Mouse (Mus musculus) cerebellum, postnatal 25 days (tissue): ENCODE measurements around the gene Becn1.
"Not testable (repeated sequence)": the region's sequence is repeated elsewhere in the genome, so short reads cannot be mapped to it uniquely, and the experiment has no call there.

Experiments used
- DNase-seq, 2 experiments: peaks; one replicate each; pipeline ENCODE4 v3.0.0; 2021; ENCODE audit warnings: mixed read lengths in 2 of 2

Gene Becn1

DNA sequence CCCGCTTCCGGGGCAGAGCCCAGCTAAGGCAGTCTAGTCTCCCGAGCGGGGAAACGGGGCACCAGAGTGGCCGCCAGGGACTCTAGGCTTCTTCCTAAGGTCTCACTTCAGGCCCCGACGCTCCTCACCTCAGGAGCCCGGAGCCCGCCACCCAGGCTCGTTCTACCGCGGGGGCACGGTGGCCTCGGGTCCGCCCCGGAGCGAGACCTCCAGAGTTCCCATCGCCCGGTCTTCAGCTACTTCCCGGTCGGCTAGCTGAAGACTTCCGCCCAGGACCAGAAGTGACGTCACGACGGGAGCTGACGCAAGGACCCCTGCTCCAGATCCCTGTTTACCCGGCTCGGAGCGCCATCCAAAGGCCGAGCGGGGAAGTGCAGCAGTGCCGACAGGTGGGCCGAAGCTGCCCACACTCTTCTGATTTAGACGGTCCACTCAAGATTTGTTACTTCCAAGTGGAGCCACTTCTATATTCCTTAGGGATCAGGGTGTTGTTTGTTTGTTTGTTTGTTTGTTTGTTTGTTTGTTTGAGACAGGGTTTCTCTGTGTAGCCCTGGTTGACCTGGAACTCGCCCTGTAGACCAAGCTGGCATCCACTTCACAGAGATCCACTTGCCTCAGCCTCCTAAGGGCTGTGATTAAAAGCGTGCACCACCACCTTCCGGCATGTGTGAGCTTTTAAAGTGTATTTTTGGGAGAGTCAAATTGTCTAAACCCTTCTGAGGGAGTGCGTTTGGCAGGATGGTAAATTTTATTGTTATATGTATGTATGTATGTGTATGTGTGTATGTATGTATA, at the start of gene Becn1:
Gene Becn1, minus strand, starts transcription at position 283 of the 795 bp plus-strand sequence.
- peak; percentile 97 to 100 for DNase-seq

DNA sequence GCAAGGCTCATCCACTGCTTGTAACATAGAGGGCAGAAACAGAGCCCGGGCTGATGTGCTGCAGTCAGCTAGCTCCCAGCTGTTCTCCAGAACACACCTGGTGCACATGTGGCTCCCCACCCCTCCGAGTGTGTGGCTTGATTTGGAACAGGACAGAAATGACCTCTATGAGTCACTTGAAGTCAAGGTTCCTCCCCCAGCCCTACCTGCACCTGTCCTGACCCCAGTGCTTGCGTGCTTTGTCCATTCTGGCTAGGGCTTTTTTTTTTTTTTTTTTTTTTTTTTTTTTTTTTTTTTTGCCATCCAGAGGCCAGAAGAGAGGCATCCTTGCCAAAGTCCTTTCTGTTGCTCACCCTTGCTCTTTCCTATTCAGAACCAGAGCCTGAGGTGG, 49.6 kb upstream of the Becn1 start:
- no peak for DNase-seq

DNA sequence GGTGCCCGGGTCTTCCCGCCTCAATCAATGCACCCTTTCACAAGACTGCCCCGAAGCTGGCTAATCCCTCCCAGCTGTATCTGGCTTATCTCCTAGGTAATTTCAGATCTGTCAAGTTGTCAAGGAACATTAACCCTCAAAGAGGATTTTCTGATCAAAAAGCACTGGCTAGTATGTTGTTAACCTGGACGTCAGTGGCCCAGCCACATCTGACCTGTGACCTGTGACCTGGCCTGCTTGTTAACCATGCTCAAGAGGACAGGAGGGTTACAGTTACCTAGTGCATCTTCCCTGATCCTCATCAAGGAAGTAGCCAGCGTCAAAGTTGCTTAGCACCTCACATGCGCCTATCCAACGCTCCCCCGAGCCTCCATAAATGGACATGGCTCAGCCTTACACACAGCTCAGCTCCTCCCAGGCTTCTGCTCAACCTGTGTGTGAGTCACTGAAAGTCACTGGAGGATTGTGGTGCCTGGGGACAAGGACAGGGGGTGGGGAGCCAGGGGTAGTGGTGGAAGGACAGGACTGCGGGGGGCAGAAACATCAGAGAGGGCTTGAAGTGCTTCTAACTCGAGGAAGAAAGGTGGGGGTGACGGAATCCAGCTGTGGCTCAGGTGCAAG, 49.1 kb upstream of the Becn1 start:
- DNase-seq: no peak

DNA sequence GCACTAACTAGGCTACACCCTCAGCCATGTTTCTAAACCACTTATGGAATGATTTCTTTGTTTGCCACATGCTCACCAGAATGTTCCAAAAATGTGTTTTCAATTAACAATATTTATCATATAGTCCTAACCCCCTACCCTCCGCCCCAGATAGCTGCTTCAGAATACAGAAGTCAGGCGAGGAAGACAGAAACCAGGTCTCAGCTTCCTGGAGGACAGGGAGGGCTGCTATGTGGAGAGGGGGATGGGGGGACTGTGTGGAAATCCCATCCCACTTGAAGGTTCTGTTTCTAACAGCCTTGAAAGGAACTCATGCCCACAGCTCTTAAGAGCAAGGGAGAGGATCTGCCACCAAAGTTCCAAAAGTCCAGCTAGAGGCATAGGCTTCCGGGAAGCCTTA, 47.1 kb upstream of the Becn1 start:
- no peak for DNase-seq

DNA sequence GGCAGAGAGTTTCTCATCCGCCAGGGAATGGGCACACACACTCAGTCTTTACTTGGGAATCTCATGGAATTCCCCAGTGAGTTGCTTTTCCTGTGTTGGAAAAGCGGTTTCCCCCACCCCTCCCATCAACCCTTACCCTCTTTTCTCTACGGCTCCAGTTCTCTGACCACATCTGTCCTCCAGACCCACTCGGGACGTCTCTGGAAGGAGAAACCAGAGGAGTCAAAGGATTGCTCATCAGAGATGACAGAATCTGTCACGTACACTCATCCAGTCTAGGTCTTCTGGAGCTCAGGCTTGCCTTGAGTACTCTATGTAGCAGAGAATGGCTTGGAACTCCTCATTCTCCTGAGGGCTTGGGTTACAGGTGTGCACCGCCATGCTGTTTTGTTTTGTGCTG, 46.7 kb upstream of the Becn1 start:
- no peak for DNase-seq

DNA sequence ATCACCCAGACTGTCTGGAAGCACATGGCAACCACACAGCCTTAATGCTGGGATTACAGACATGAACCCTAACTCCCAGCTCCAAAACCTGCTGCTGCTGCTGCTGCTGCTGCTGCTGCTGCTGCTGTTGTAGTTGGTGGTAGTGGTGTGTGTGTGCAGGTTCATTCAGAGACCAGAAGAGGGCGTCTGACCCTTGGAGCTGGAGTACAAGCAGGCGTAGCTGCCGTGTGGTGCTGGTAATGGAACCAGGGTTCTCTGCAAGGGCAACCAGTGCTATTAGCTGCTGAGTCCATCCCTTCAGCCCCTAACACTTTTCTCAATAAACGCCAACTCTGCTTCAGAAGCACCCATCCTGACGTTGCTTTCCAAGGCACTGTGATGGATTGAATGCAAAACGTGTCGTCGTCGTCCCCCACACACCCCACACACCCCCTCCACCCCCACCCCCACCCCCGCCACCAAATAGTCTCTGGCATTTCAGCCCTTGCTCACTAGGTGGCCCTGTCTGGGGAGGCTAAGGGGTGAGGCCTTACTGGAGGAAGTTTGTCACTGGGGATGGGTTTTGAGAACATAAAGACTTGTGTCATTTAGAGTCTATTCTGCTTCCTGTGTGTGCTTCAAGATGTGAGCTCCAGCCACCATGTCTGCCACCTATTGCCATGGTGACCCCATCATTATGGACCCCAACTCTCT, 45.1 kb upstream of the Becn1 start:
- DNase-seq: no peak

DNA sequence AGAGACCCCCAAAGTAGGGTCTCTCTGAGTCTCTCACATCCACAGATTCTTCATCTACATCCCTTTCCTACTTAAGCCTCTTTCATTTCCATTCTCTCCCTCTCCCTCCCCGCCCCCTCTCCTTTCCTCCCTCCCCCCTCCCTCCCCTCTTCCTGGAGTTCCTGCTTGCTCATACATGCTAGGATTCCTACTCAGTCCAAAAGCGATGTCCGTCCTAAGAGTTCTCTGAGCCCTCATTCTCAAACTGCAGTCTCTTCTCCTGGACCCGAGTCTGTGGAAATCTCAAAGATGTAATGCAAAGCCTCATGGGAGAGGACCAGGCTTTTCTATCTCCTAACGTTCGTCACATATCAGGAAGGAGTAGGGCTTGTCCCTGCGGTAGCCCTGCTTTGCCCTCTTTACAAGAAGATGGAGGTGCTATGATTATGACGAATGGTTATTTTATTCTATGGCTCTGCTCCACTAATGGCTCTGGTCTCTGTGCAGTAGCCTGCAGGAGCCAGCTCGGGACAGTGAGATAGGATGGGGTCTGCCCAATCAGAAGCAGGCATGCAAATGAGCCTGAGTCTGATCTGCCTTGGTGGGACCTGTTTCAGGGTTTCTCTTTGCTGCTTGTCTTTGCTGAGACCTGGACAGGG, 36.2 kb upstream of the Becn1 start:
- DNase-seq: peak; percentile 47 to 53

DNA sequence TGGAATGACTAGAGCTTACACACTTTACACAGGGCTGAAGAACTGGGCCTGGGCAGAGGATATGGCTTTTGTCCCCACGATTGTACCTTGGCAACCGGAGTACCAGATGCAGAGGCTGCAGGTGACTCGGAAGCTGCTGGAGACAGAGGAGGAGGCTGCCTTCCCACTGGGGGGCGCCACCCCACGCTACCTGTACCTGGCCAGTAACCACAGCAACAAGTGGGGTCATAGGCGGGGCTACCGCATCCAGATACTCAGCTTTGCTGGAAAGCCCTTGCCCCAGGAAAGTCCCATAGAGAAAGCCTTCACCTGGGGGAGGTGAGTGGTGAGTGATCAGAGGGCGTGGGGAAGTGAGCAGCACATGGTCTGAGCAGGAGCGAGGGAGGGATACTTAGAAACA, 33.6 kb upstream of the Becn1 start:
- DNase-seq: no peak

DNA sequence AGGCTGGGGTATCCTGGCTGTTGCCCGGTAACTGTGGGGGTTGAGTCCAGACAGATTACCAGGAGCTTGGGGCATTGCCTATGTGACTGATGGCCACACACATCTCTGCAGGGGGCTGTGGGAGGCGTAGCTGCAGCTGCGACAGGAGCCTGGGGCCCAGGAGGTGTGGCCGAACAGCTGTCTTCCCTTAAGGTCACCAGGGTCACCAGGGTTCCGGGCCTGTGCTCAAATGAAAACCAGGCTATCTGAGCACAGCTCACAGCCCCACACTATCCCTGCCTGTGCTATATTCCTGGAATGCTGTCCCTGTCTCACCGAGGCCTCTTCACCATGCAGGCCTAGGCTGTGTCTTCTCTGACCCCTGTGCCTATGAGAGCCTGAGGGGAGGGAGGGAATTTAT, 32.4 kb upstream of the Becn1 start:
- DNase-seq: no peak

DNA sequence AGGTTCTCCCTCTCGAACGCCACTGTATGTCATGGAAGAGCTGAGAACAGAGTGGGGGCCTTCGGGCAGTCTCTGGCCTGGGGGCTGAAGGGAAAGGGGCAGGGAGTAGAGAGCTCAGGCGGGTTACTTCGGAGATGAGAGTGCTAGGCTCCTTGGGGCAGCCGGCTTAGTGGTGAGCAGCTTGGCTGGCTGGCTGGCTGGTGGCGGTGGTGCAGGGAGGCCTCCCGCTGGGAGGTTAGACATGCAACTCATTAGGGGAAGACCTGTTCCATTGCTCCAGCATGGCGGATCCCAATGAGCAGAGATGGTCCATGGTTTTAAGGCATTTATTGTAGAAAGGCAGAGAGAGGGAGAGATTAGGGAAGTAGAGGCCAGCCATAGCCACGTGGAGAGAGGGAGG, 31.9 kb upstream of the Becn1 start:
- DNase-seq: no peak

DNA sequence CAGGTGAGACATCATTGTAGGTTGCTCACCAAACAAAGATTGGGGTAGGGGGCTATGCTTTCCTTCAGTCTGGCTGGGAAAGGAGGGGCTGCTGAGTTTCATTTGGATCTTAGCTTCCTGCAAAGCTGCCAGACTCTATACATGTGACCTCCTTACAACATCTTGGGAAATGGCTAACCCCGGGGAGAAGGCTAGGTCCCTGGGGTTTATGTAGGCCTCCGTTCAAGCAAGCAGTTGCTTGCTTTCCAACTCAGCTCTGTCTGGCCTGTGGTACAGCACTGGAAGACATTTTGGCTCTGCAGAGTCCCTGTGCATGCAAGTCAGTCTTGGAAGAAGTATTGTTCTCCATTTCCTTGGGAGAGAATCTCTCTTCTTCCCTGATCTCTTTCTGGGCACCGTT, 30.5 kb upstream of the Becn1 start:
- DNase-seq: no peak

DNA sequence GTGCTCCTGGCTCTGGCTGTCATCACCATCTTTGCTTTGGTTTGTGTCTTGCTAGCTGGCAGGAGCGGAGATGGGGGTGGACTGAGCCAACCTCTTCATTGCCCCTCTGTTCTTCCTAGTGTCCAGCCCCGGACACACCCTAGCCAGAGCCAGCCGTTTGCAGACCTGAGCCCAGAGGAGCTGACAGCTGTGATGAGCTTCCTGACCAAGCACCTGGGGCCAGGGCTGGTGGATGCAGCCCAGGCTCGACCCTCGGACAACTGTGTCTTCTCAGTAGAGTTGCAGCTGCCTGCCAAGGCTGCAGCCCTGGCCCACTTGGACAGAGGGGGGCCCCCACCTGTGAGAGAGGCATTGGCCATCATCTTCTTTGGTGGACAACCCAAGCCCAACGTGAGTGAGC, 28.9 kb upstream of the Becn1 start:
- not testable (repeated sequence) for DNase-seq

DNA sequence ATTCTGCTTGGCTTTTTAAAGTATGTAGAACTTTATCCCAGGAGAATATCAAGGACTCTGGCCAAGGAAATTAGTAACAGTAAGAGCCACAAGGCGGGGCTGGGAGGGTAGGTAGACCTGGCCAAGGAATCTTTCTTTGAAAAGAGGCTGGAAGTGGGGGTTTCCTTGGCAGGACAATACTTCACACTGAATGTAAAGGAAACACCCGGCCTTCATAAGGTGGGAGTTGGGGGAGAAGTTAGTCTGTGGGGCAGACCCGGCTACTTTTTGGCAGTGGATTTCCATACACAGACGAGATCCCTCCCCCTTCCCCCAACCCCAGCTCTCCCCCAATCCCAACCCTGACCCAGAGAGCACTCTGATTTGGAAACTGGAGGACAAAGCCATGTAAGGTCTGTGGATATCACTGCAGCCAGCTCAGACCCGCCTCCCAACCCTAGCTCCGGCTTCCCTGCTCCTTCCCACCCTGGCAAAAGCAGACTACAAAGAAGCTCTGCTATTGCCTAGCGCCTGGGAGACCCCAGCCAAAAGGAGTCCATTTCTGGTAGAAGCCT, 28.4 kb upstream of the Becn1 start, which contains the start of gene Aoc3:
Gene Aoc3, plus strand, starts transcription at position 235 of the 554 bp plus-strand sequence.
- no peak for DNase-seq

DNA sequence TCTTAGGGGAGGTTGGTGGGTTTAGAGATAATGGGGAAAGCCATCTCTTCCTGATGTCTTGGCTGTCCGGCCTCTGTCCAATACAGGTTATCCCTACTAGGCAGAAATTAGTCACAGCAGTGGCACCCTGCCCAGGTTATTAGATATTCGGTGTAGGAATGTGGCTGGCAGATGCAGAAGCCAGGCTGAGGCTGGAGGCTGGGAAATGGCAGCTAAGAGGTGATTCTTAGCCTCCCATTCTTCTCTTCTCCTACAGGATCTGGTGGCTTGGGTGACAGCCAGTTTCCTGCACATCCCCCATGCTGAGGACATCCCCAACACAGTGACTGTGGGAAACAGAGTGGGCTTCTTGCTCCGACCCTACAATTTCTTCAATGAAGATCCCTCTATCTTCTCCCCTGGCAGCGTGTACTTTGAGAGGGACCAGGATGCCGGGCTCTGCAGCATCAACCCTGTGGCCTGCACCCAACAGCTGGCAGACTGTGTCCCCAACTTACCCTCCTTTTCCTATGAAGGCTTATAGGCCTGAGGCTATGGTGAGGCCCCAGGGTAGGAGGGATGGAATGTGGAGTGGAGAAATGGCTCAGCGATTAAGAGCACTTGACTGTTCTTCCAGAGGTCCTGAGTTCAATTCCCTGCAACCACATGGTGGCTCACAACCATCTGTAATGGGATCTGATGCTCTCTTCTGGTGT, 27.0 kb upstream of the Becn1 start:
- peak in 1 of 2 experiments; percentile 52 for DNase-seq

DNA sequence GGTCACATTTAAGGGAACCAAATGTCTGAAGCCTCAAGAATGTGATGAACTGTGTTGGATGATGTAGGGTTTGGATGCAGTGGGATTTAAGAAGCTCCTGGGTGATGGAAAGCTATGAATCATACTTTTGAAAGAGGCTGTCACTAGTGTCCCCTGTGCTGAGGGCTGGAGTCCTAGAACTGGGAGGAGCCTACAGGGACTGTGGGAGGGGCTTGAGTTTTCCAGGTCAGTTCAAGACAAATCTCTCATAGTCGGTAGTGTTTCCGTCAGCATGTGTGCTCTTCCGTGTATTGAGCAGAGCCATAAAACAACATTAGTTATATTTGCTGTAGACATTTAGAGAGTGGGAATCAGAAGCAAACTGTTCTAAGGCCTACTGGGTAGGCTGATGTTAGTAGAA, 25.2 kb upstream of the Becn1 start:
- DNase-seq: no peak

DNA sequence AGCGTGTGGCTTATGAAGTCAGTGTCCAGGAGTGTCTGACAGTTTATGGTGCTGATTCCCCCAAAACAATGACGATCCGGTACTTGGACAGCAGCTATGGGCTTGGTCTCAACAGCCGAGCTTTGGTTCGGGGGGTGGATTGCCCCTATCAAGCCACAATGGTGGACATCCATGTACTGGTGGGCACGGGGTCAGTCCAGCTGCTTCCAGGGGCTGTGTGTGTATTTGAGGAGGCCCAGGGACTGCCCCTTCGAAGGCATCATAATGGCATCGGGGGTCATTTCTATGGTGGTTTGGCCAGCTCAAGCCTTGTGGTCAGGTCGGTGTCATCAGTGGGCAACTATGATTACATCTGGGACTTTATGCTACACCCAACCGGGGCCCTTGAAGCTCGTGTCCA, 24.1 kb upstream of the Becn1 start:
- DNase-seq: no peak

DNA sequence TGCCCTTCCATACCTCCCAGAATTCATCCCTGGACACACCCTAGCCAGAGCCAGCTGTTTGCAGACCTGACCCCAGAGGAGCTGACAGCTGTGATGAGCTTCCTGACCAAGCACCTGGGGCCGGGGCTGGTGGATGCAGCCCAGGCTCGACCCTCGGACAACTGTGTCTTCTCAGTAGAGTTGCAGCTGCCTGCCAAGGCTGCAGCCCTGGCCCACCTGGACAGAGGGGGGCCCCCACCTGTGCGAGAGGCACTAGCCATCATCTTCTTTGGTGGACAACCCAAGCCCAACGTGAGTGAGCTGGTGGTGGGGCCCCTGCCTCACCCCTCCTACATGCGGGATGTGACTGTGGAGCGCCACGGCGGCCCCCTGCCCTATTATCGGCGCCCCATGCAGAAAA, 23.1 kb upstream of the Becn1 start:
- DNase-seq: not testable (repeated sequence)

DNA sequence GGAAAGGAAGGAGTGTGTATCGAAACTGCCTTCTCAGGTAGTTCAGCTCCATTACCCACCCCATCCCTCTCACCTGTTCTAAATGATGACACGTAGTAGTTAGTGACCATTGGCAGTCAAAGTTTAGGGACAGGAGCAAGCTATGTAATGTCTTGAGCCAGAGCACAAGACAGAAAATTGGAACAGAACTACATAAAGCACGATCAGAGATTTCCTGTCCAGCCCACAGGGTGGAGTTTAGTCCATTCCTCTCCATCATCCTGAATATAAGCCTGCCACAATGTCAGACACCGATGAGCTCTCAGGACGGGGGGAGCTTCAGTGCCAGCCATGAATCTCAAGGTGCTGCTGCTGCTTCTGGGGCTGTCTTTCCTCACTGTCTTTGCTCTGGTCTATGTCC, 22.7 kb upstream of the Becn1 start, which contains the start of gene Aoc2:
Gene Aoc2, plus strand, starts transcription at position 301 of the 400 bp plus-strand sequence.
- no peak for DNase-seq

DNA sequence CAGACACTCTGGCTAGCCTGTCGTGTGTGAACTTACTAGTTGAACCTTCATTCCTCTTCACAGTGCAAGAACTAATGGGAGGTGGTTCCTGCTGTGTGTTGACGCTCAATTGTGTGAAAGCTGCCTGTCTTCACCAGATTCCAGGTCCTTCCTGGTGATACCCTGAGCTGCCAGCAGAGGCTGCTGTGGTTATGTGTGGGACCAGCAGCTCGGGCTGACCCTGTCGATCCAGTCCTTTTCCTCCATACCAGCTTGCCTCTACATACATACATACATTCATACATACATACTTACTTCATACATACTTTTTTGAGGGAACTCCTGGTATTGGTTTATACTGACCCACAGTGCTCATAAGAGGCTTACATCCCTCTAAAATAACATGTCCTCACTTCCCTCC, 21.5 kb upstream of the Becn1 start:
- peak; percentile 76 to 85 for DNase-seq

DNA sequence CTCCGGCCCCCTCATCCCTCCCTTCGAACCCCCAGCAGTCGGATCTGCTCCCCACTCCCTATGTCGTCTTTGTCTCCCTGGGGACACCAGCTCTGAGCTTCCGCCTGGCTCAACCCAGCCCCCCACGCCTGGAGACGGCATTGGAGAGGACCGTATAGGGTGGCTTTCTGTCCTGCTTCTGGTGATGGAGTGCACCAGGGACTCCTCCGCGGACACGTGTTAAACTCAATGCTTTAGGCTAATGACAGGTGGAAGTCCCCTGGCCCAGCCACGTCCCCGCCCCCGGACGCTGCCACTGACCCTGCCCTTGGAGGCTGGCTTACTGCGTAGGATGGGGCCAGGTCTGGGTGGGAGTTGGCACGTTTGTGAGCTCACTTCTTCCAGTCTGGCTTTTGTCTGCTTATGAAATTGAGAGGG, 14.4 kb upstream of the Becn1 start:
- no peak for DNase-seq

DNA sequence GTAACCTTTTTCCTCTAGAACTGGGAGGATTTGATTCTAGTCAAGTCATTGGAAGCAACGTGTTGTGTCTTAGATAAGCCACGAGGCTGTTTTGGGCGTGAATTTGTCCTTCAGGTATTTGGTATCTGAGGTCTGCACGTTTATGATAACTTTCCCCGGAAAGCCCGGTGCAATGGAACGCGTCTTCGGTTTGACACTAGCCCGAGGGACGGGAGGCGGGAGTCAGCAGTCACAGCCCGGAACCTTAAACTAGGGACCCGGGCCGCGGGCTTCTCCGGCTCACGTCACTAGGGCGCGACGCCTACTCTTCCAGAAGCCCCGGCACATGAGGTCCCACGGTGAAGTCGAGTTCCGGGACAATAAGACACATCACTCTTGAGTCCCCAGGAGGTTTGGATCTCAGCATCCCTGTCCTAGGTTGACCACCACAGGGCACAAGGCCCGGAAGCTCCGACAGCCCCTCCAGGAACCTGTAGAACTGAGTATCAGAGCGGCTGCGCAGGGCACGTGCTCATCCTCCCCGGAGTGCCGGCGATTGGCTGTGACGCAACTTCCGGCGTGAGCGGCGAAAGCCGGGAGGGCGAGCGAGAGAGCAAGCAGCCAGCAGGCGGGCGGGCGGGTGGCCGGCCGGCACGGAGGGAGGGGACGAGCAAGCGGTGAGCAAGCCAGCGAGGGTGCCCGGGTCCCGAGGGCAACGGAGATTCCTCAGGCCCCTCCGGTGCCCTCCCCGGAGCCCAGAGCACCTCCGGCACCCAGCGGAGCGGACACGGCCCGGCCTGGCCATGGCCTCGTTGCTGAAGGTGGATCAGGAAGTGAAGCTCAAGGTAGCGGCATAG, 13.8 kb upstream of the Becn1 start, which contains the start of gene Psme3:
Gene Psme3, plus strand, starts transcription at position 549 of the 836 bp plus-strand sequence.
- DNase-seq: peak; percentile 95 to 96
